Mouse (Mus musculus): ENCODE measurements around the gene Gtf3c4. TPM values are rescaled to one million over a fixed set of nuclear protein-coding genes. Genes with fewer than 3 reads are reported as not detected.

Gene Gtf3c4
- polyA plus RNA-seq (2012; rRNA removed) = 4.0 and 7.0 TPM in 2 replicates

GRCm38 (mm10) chr2:28840222-28840951 lies at the start of gene Gtf3c4, which contains the start of gene Ddx31:
Gene Gtf3c4 (minus strand): TSS chr2:28840360.
Gene Ddx31 (plus strand): TSS chr2:28840406.
- DNase-seq (ENCODE audit: low read depth, low spot score) = peak; percentile 70
- under 1% methylated on average over 63 of the region's 63 CpGs for WGBS

- WGBS = 78% methylated on average over 4 of the region's 4 CpGs
- DNase-seq (ENCODE audit: low read depth, low spot score) = no peak
Measured at GRCm38 (mm10) chr2:28884914-28885313, 44.8 kb upstream of the Gtf3c4 start.

GRCm38 (mm10) chr2:28882826-28883485 lies 42.8 kb upstream of the Gtf3c4 start:
- 74% methylated on average over 6 of the region's 6 CpGs for WGBS
- no peak for DNase-seq (ENCODE audit: low read depth, low spot score)

GRCm38 (mm10) chr2:28882047-28882446 lies 41.9 kb upstream of the Gtf3c4 start:
- no peak for DNase-seq (ENCODE audit: low read depth, low spot score)
- WGBS = 77% methylated on average over 3 of the region's 3 CpGs

GRCm38 (mm10) chr2:28881275-28881674 lies 41.1 kb upstream of the Gtf3c4 start:
- no peak for DNase-seq (ENCODE audit: low read depth, low spot score)
- 90% methylated on average over 3 of the region's 3 CpGs for WGBS

GRCm38 (mm10) chr2:28875554-28875953 lies 35.4 kb upstream of the Gtf3c4 start:
- WGBS = 95% methylated on average over 11 of the region's 11 CpGs
- no peak for DNase-seq (ENCODE audit: low read depth, low spot score)

- DNase-seq (ENCODE audit: low read depth, low spot score) = no peak
- WGBS = 63% methylated on average over 7 of the region's 7 CpGs
Measured at GRCm38 (mm10) chr2:28867495-28867894, 27.3 kb upstream of the Gtf3c4 start.

- no peak for DNase-seq (ENCODE audit: low read depth, low spot score)
Measured at GRCm38 (mm10) chr2:28863857-28864256, 23.7 kb upstream of the Gtf3c4 start.

GRCm38 (mm10) chr2:28860678-28861423 lies 20.7 kb upstream of the Gtf3c4 start:
- WGBS = 93% methylated on average over 8 of the region's 8 CpGs
- no peak for DNase-seq (ENCODE audit: low read depth, low spot score)

GRCm38 (mm10) chr2:28859303-28859702 lies 19.1 kb upstream of the Gtf3c4 start:
- WGBS = 67% methylated on average over 4 of the region's 4 CpGs
- DNase-seq (ENCODE audit: low read depth, low spot score) = no peak

- DNase-seq (ENCODE audit: low read depth, low spot score) = no peak
- 93% methylated on average over 2 of the region's 2 CpGs for WGBS
Measured at GRCm38 (mm10) chr2:28855773-28856172, 15.6 kb upstream of the Gtf3c4 start.

- WGBS = 84% methylated on average over 3 of the region's 3 CpGs
- DNase-seq (ENCODE audit: low read depth, low spot score) = no peak
Measured at GRCm38 (mm10) chr2:28852594-28852993, 12.4 kb upstream of the Gtf3c4 start.

GRCm38 (mm10) chr2:28848879-28849278 lies 8.7 kb upstream of the Gtf3c4 start:
- 58% methylated on average over 2 of the region's 2 CpGs for WGBS
- DNase-seq (ENCODE audit: low read depth, low spot score) = no peak

- 47% methylated on average over 3 of the region's 3 CpGs for WGBS
- DNase-seq (ENCODE audit: low read depth, low spot score) = no peak
Measured at GRCm38 (mm10) chr2:28842042-28842441, 1.9 kb upstream of the Gtf3c4 start.

- DNase-seq (ENCODE audit: low read depth, low spot score) = no peak
Measured at GRCm38 (mm10) chr2:28839501-28840221, 499 bp downstream of the Gtf3c4 start.

GRCm38 (mm10) chr2:28836181-28836940 lies 3.8 kb downstream of the Gtf3c4 start:
- DNase-seq (ENCODE audit: low read depth, low spot score) = no peak
- WGBS = 55% methylated on average over 3 of the region's 3 CpGs

More at GRCm38 (mm10) chr2:28839501-28840221, 499 bp downstream of the Gtf3c4 start:
- under 1% methylated on average over 53 of the region's 53 CpGs for WGBS

GRCm38 (mm10) chr2:28829265-28829664 lies 10.9 kb downstream of the Gtf3c4 start:
- 30% methylated on average over 4 of the region's 4 CpGs for WGBS
- DNase-seq (ENCODE audit: low read depth, low spot score) = no peak

GRCm38 (mm10) chr2:28818866-28819265 lies 21.3 kb downstream of the Gtf3c4 start:
- WGBS = 68% methylated on average over 4 of the region's 4 CpGs
- DNase-seq (ENCODE audit: low read depth, low spot score) = no peak
